Mouse (Mus musculus): ENCODE results near the gene Med12l.

DNA sequence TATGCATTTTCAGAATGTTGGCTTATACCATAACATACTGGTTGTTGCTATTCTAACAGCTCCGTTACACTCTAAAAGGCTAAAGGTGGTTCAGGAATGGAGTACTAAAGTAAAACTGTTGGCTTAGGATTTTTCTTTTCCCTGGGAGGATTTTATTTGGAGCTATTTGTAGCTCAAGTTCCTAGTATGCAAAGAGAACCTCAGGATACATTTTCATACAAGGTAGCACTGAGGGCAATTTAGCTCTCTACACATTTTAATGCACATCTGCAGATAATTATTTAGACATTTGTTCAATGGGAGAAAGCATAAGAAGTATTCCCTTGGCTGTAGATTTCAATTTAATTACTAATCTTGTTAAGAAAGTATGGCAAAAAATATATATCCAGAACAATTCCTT is 356.3 kb downstream of the Med12l start:
- TF ChIP-seq ZC3H11A (IDR thresholded peaks at IDR 0.05; ENCODE audit: low read depth, low read length): no peak
- TF ChIP-seq RCOR1 (conservative IDR thresholded peaks at IDR 0.05; ENCODE audit: low read depth, low read length): no peak
- TF ChIP-seq CTCF (conservative IDR thresholded peaks at IDR 0.05 in 1 of 2, IDR thresholded peaks at IDR 0.05 in 1 of 2; ENCODE audit: low read depth in 2 of 2, low read length in 2 of 2): no peak
- TF ChIP-seq ZNF384 (IDR thresholded peaks at IDR 0.05; ENCODE audit: low read depth, low read length): no peak
- no peak for TF ChIP-seq NRF1 (IDR thresholded peaks at IDR 0.05; ENCODE audit: low read depth, low read length)
- no peak for TF ChIP-seq POLR2A (IDR thresholded peaks at IDR 0.05; ENCODE audit: low read depth, low read length)
- TF ChIP-seq E2F4 (IDR thresholded peaks at IDR 0.05; ENCODE audit: insufficient replicate concordance, low read depth, low read length): no peak
